Comparison of ENCODE assay signal across 22 mouse cellular contexts in the genomic region with DNA sequence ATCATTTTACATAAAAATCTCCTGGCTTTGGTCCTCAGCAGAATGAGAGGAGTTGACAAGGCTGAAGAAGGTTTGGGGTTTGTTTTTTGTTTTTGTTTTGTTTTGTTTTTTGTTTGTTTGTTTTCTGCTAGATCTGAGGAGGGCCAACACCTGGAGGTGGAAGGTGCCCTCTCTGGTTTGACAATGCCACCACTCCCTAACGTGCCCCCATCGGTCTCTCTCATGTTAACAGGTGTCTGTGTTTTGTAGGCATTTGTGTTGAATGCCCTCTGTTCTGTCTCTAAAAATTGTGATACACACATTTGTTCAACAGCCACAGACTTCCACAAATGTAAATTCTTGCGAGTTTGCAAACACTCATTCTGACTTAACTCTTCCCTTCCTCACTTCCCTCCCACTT.
DNase-seq lines count a peak whose midpoint lies in the region; ATAC-seq and TF ChIP-seq lines count a peak whose summit lies in the region.
"Had no signal": no experiment of that assay in that cellular context is flagged by ENCODE, and none has a peak within 500 bp of the region (broad histone marks: within the 10 kb centered on the region; RNA-seq: fewer than 3 reads in every experiment).

No protein-coding gene starts in this region.

- peaks cover 8% of the 10 kb centered on the region for H3K4me1 ChIP-seq in thymus, adult 2 months (replicated peaks; ENCODE audit: control insufficient read depth, insufficient read depth, low read length)
- H3K4me1 ChIP-seq in embryonic facial prominence, embryonic 10.5 days = peaks cover 20% of the 10 kb centered on the region
- H3K4me1 ChIP-seq in forebrain, embryonic 16.5 days (replicated peaks; ENCODE audit: control insufficient read depth, insufficient read depth, low read length) = peaks cover 12% of the 10 kb centered on the region

- ATAC-seq in forebrain, embryonic 16.5 days = no peak
- ATAC-seq: forebrain, embryonic 13.5 days; forebrain, embryonic 15.5 days; Patski had no signal

- no peaks in the 10 kb centered on the region for H3K27me3 ChIP-seq in thymus, adult 2 months (ENCODE audit: control insufficient read depth, insufficient read depth, low read length)
- H3K27me3 ChIP-seq in embryonic facial prominence, embryonic 10.5 days (replicated peaks; ENCODE audit: low read depth, poor library complexity, severe bottlenecking) = peaks cover 10% of the 10 kb centered on the region; the same call in 1 of the 2 replicates
- no peaks in the 10 kb centered on the region for H3K27me3 ChIP-seq in forebrain, embryonic 16.5 days (replicated peaks; ENCODE audit: control insufficient read depth, insufficient read depth, low read length)
- H3K27me3 ChIP-seq: CH12.LX; forebrain, embryonic 13.5 days; forebrain, embryonic 15.5 days; Patski had no signal

- no peaks in the 10 kb centered on the region for H3K9me3 ChIP-seq in embryonic facial prominence, embryonic 10.5 days
- H3K9me3 ChIP-seq in forebrain, embryonic 16.5 days (ENCODE audit: control insufficient read depth, low read length) = no peaks in the 10 kb centered on the region
- H3K9me3 ChIP-seq: embryonic facial prominence, embryonic 12.5 days; forebrain, embryonic 13.5 days; forebrain, embryonic 15.5 days had no signal

- TF ChIP-seq POLR2A in thymus, adult 2 months (IDR thresholded peaks at IDR 0.05; ENCODE audit: control insufficient read depth, extremely low read depth, insufficient read depth, low read length, poor library complexity) = no peak

- no peak for TF ChIP-seq CTCF in thymus, adult 2 months (IDR thresholded peaks at IDR 0.05; ENCODE audit: borderline replicate concordance, control insufficient read depth, extremely low read depth, insufficient read depth, low read length, poor library complexity)

- no peak overlapping the region for H3K4me2 ChIP-seq in forebrain, embryonic 16.5 days (ENCODE audit: low read length)
- H3K4me2 ChIP-seq: forebrain, embryonic 13.5 days; forebrain, embryonic 15.5 days had no signal

- H3K9ac ChIP-seq in forebrain, embryonic 16.5 days (replicated peaks; ENCODE audit: low read depth, low read length) = no peak overlapping the region
- H3K9ac ChIP-seq: embryonic facial prominence, embryonic 12.5 days; forebrain, embryonic 13.5 days; forebrain, embryonic 15.5 days had no signal

- intact Hi-C loops in left cerebral cortex, postnatal 14 days (cut with DNase I) = loop anchor here (2.0 to 10.0 kb wide), 4 partner anchors 144 to 686 kb away; no protein-coding TSS in a partner anchor

- peak overlapping the region; percentile 4 for H3K27ac ChIP-seq in thymus, adult 2 months (ENCODE audit: control insufficient read depth, insufficient read depth, low read length)
- no peak overlapping the region for H3K27ac ChIP-seq in embryonic facial prominence, embryonic 10.5 days (replicated peaks)
- no peak overlapping the region for H3K27ac ChIP-seq in forebrain, embryonic 16.5 days (ENCODE audit: low read length)
- H3K27ac ChIP-seq: embryonic facial prominence, embryonic 12.5 days; forebrain, embryonic 13.5 days; forebrain, embryonic 15.5 days had no signal

- no peaks in the 10 kb centered on the region for H3K36me3 ChIP-seq in thymus, adult 2 months (ENCODE audit: control insufficient read depth, insufficient read depth, low read length)
- H3K36me3 ChIP-seq in embryonic facial prominence, embryonic 10.5 days (replicated peaks) = no peaks in the 10 kb centered on the region
- no peaks in the 10 kb centered on the region for H3K36me3 ChIP-seq in forebrain, embryonic 16.5 days (ENCODE audit: control insufficient read depth, insufficient read depth)
- H3K36me3 ChIP-seq: embryonic facial prominence, embryonic 12.5 days; forebrain, embryonic 15.5 days; G1E had no signal

- DNase-seq in thymus, adult 2 months = peak; percentile 34
- DNase-seq in thymus, postnatal 14 days = peak; percentile 60
- peak; percentile 23 to 51 for DNase-seq in thymus, postnatal 36 days
- DNase-seq in urinary bladder, postnatal 36 days (ENCODE audit: low spot score in 2 of 2) = no peak
- no peak for DNase-seq in embryonic facial prominence, embryonic 10.5 days (ENCODE audit: low spot score)
- no peak for DNase-seq in left cerebral cortex, postnatal 14 days (ENCODE audit: low spot score in 2 of 2)
- DNase-seq: adrenal gland, adult 8-10 months; adrenal gland, postnatal 14 days; adrenal gland, postnatal 36 days; cerebellum, adult 11-12 months; cerebellum, adult 2 months; cerebellum, adult 9-10 months; cerebellum, postnatal 14 days; cerebellum, postnatal 36 days; embryo, embryonic 11 days had no signal

- no peak overlapping the region for H3K4me3 ChIP-seq in thymus, adult 2 months (ENCODE audit: control insufficient read depth, insufficient read depth, low read length)
- H3K4me3 ChIP-seq in embryonic facial prominence, embryonic 10.5 days = no peak overlapping the region
- H3K4me3 ChIP-seq in forebrain, embryonic 16.5 days (replicated peaks; ENCODE audit: low read length) = no peak overlapping the region
- H3K4me3 ChIP-seq: embryonic facial prominence, embryonic 12.5 days; forebrain, embryonic 13.5 days; forebrain, embryonic 15.5 days had no signal

- WGBS in thymus, adult 2 months = 15% methylated on average over 3 of the region's 3 CpGs
- WGBS in embryonic facial prominence, embryonic 10.5 days = 83% methylated on average over 3 of the region's 3 CpGs
- 75% methylated on average over 3 of the region's 3 CpGs for WGBS in forebrain, embryonic 16.5 days

Comparison
In these comparisons a context has a peak if more than half of its experiments do, and no peak if none do; other contexts are left out.
1. DNase-seq: peak in thymus, adult 2 months (single experiment), thymus, postnatal 14 days (single experiment) and thymus, postnatal 36 days (2 of 2); none in urinary bladder, postnatal 36 days (0 of 2), embryonic facial prominence, embryonic 10.5 days (single experiment) and left cerebral cortex, postnatal 14 days (0 of 2).